Mouse (Mus musculus) ovary, adult 18-20 months (tissue): Measurements from ENCODE around the gene Oasl1.
"Not testable (repeated sequence)": the region's sequence is repeated elsewhere in the genome, so short reads cannot be mapped to it uniquely, and the experiment has no call there.

ENCODE experiments used
- DNase-seq: peaks from one replicate; pipeline ENCODE4 v3.0.0; 2022; ENCODE audit warnings: low spot score, mixed read lengths

Oasl1 gene

GRCm38 (mm10) chr5:114926153-114926684 is 3.2 kb downstream of the Oasl1 start:
- no peak for DNase-seq

DNA sequence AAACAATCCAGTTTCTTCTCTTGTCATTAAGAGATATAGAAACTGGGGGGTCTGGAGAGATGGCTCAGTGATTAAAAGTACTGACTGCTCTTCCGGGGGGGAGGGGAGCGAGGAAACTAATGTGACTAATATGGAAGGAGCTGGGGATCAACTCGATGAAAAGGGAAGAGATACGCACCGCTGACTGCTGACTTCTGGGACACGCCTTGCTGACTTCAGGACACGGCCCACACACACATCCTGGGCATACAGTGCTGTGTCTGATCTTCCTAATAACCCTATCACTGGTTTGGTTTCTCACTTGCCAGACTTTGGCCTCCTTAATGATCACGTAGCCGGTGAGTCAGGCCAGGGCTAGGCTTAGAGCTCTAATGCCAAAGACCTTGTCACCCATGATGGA is 3.7 kb downstream of the Oasl1 start:
- no peak for DNase-seq

DNA sequence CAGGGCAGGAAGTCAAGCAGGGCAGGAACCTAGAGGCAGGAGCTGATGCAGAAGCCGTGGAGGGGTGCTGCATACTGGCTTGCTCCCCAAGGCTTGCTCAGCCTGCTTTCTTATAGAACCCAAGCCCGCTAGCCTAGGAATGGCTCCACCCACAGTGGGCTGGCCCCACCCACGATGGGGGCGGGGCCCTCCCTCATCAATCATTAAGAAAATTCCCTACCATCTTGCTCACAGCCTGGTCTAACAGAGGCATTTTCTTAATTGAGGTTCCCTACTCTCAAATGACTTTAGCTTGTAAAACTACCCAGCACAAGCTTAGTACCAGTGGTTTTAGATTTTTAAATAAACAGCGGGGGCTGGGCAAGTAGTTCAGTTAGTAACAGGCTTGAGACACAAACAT is 8.6 kb downstream of the Oasl1 start:
- DNase-seq: no peak

DNA sequence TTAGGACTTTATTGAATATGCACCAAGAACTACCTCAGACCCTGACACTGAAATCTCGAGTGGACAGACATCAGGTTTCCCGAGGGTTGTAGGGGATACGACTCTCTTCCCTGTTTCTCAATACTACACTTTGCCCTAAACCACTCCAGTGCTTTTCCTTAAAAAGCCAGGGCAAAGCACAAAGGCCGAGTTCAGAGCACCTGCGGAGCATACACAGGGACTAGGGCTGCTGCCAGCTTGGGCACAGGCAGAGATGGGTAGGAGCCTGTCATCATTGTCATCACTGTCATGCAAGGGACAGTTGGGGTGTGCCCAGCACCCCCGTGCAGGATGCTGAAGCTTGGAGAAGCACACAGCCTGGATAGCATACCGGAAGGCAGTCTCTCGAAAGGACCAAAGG is 10.2 kb downstream of the Oasl1 start:
- no peak for DNase-seq

- DNase-seq: no peak
Measured at GRCm38 (mm10) chr5:114935838-114936237, 12.8 kb downstream of the Oasl1 start.

DNA sequence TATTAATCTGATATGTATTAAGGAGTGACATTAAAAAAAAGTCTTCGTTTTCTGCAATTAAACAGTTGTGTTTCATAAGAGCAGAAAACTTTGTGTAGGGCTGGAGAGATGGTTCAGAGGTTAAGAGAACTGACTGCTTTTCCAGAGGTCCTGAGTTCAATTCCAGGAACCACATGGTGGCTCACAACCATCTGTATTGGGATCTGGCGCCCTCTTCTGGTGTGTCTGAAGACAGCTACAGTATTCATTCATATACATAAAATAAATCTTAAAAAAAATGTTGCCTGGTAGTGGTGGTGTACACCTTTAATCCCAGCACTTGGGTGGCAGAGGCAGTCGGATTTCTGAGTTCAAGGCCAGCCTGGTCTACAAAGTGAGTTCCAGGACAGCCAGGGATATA is 18.1 kb downstream of the Oasl1 start:
- not testable (repeated sequence) for DNase-seq

DNA sequence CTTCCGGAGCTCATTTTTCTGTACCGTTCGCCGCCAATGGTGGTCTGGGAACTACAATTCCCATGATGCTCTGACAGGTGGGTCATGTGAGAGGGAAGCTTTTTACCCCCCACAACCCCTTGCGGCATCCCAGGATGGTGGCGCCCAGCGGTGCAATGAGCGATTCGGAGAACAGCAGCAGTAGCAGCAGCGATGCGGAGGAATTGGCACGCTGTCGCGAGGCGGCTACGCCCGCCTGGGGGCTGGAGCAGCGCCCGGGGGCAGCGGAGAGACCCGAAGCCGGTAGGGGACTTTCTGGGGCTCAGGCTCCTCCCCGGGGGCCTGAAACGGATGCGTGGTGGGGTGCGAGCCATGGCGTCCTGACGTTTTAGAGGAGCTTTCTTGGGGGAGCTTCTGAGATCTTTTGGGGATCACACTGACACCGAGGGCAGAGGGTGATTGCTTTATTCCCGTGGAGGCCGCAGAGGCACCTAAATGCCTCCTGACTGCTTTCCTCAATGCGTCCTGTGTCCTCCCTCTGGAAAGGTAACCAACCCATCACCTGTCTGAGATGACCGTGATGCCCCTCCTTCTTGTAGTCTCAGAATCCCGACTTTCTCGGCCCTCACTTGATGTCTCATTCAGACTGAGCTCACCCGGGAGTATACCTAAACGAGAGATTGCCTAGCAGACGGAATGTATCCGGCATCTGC is 19.2 kb downstream of the Oasl1 start, which contains the start of gene 2210016L21Rik:
Gene 2210016L21Rik (plus strand): TSS at position 85 of the 692 bp plus-strand sequence.
- peak; percentile 76 for DNase-seq

DNA sequence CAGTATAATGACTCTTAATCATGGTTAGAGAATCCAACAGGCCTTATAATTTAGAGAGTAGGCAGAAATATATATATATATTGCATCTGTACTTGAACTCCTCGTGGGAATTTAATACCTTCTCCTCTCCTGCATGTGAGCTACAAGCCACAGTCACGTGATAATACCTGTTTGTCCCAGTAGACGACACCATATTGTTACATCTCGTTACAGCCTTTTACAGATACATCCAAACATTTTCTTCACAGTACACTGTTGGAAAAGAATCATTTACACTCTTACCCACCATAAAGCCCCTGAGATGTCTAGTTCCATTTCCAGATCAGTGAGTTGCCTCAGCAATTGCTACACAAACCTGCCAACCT is 19.7 kb downstream of the Oasl1 start:
- DNase-seq: no peak

DNA sequence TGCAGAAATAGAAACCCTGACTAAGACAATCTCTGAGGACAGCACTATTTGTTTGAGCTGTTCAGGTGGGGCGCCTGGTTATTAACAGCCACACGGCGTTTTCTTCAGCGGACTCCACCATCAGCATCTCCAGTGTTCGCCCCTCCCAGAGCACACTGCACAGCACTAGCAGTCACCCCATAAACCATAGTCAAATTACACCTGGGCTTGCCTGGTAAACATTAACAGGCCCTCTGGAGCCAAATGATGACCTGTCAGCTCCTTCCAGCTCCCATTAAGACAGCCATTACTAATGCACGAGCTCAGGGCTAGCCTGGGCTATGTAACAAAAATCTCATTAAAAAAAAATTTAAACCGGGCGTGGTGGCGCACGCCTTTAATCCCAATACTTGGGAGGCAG is 22.0 kb downstream of the Oasl1 start:
- no peak for DNase-seq

GRCm38 (mm10) chr5:114948891-114949290 is 25.9 kb downstream of the Oasl1 start:
- no peak for DNase-seq

GRCm38 (mm10) chr5:114949316-114949715 is 26.3 kb downstream of the Oasl1 start:
- no peak for DNase-seq

DNA sequence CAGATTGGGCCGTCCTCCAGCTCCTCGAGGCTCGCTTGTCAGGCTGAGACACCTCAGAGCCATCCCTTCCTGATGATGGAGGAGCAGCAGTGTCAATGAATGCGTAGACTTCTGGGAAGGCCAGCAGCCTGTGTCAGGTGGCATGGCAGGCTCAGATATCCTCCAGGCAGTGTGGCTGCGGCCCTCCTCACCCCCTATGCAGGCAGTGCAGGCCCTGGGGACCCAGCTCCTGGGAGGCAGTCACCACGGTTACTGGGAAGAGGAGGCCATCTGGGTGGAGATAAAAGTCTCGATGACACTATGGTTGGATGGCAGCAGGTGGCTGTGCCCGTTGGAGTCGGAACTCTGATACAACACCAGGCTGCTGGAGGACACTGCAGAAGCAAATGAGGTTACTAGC is 26.8 kb downstream of the Oasl1 start:
- no peak for DNase-seq

- DNase-seq: no peak
Measured at GRCm38 (mm10) chr5:114950669-114951068, 27.6 kb downstream of the Oasl1 start.

DNA sequence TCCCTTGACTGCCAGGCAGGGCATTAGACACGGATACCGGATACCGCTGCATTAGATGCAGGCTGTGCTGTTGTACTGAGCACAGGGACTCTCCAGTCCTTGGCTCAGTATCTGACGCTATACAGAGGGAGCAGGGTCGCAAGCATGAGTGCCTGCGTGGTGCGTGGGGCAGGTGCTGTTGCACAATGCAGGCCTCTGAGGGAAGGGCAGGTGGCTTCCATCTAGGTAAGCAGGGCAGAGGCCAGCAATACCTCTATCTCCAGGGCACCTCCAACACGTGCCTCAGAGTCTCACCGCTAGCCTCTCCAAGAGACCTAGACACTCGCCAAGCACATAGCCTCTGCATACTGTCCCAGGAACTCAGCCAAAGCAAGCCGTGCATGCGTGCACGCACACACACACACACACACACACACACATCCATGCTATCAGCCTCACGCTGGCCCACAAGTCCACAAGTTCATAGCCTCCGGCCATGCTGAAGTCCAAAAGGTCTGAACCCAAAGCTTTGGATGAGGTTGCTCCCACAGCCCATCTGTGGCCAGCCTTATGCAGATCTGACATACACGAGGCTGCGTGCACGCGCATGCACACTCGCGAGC is 28.3 kb downstream of the Oasl1 start:
- DNase-seq: no peak

- DNase-seq: no peak
Measured at GRCm38 (mm10) chr5:114953326-114953725, 30.3 kb downstream of the Oasl1 start.

DNA sequence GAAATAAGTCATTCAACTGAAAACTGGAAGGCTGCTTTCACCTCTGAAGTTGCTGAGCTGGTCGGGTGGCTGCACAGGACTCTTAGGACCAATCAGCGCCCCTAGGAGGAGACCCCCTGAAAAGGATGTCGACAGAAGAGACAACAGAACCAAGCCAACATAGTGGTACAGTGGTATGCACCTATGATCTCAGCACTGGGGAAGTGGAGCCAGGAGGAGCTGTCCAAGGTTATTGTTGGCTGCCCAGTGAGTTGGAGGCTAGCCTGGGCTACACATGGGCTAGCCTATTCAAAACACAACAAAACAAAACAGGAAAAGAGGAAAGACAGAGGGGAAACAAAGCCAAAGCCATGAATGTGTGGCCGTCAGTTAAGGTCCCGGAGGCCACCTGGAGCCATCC is 35.0 kb downstream of the Oasl1 start:
- DNase-seq: no peak

DNA sequence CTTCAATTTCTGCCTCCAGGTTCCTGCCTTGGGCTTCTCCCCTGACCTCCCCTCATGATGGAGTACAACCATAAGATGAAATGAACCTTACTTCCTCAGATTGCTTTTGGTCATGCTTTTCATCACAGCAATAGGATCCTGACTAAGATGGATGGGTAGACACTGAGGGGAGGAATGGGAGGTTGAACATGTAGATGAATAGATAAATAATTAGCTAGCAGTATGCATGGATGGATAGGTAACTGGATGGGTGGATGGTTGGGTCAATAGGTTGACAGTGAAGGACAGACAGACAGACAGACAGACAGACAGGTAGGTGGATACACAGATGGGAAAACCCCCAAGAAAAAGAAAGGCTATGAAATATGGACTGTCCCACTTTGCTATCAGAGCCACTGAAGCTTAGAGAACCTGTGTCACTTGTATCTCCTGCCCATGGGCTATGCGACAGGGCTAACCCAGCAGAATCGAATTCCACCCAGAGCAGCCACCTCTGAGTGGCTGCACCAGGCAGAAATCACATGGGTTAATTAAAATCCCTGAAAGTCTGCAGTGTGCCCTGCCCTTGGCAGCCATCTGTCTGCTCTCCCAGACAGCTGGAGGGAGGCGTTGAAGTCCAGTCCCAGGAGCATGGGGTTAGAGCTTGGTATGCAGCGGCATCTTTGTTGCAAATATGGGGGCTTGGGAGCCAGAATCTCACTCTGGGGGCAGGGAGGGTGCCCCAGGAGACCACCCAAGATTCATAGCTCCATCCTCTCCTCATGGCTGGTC is 38.7 kb downstream of the Oasl1 start:
- DNase-seq: no peak

DNA sequence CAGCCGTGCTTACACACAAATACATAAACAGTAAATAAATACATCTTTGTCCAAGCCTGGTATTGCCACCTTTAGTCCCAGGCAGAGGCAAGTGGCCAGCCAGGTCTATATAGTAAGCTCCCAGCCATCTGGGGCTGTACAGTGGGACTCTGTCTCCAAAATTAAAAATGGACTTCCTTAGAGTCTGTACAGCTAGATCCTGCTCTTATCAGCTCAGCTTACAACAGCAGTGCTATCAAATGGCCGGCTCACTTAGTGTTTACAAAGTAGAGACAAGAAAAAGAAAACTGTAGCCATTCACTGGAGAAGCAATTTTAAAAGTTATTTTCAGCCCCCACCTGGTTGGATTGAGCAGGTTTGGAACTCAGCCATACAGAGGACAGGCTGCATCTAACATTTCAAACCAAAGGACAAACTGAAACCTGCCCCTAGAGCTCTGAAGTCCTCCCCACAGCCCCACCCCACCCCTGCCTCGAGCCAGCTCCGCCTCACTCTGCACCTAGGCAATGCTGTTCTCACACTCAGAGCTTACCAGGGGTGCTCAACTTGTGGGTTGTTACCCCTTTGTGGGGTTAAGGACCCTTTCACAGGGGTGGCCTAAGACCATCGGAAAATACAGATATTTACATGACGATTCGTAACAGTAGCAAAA is 41.4 kb downstream of the Oasl1 start:
- DNase-seq: no peak

GRCm38 (mm10) chr5:114964967-114965898 is 42.2 kb downstream of the Oasl1 start:
- DNase-seq: no peak

DNA sequence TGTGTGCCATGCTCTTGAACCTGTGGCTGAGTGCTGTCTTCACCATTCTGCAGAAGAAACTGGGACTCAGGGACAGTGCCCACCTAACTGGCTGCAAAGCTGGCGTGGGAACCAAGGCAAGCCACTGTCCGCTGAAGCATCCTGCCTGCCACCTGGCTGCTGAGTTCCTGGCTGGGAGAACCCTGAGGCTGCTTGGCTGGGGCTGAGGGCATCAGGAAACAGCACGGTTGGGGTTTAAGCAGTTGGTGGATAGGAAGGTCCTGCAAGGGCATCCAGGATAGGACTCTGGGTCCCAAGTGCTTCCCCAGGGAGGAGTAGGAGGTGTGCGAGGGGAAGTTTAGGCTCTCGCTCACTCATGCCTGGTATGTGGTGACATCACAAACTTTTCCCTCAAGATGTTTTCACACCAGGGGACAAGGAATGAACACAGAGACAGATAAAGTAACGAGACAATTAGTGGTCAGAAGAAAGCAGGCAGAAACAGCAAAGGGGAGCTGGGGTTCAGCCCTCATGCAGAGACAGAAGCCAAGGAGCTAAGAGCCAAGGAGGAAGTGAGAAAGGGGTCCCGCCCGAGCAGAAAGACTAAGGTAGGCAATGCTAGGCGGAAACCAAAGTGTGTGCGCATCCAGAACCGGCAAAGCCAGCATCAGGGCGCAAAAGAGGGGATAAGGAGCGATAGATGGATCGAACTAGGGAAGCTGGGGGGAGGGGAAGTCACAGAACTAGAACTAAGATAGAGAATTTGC is 44.7 kb downstream of the Oasl1 start:
- no peak for DNase-seq

DNA sequence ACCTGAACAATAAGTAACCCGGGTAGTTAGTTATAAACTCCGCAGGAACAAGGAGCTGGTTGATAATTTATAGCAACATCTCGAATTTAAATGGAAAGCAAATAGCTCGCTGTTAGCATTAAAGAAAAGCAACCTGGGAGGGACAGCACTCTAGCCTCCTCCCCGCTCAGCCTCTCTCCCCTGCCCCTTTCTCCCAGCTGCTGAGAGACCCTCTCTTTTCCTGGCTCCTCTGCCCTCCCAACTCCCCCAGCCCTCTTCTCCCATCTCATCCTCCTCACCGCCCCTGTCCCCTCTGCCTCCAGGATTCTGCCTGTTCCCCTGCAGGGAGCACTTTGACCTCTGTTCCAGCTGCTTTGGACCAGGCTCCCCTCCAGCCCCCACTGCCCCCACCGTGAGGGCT is 45.6 kb downstream of the Oasl1 start:
- DNase-seq: no peak
